Mouse (Mus musculus) ES-E14 (cell line): ENCODE data around the gene Zpbp.

Source experiments
- CHD2 ChIP-seq: IDR thresholded peaks from 2 replicates; pipeline ENCODE4 v1.6.1; 2014; ENCODE audit warnings: mild to moderate bottlenecking, low read depth, low read length, inconsistent platforms
- ZC3H11A ChIP-seq: IDR thresholded peaks from 2 replicates; pipeline ENCODE4 v1.6.1; 2012; ENCODE audit warnings: low read depth, mild to moderate bottlenecking, inconsistent platforms, low read length, borderline replicate concordance

- no peak for TF ChIP-seq ZC3H11A
- no peak for TF ChIP-seq CHD2
Observed at GRCm38 (mm10) chr11:11414188-11414587, 48.0 kb downstream of the Zpbp start.
